Mouse (Mus musculus) liver, embryonic 14.5 days (tissue): Measurements from ENCODE around the gene Unc45a.

Experiments
- CTCF ChIP-seq: IDR thresholded peaks from 2 replicates; pipeline ENCODE4 v1.5.1; 2016; ENCODE audit warnings: antibody characterized with exemption, low read depth, control low read depth
- EP300 ChIP-seq: IDR thresholded peaks from 2 replicates; pipeline ENCODE4 v1.6.1; 2016; ENCODE audit warnings: antibody characterized with exemption, low read depth

GRCm38 (mm10) chr7:80339793-80340628 lies 794 bp downstream of the Unc45a start:
- TF ChIP-seq CTCF (peak; percentile 95), EP300 (no peak)
